ENCODE assay signal across 9 mouse cellular contexts in genomic region chr2:16359341-16359928, GRCm38 (mm10). TPM values are rescaled to one million over a fixed set of nuclear protein-coding genes. Genes with fewer than 3 reads are reported as not detected.
A peak's percentile ranks its signal among the peaks of the same experiment; 100 is the strongest.
DNase-seq lines count a peak whose midpoint lies in the region; ATAC-seq and TF ChIP-seq lines count a peak whose summit lies in the region.
"Had no signal": no experiment of that assay in that cellular context is flagged by ENCODE, and none has a peak within 500 bp of the region (broad histone marks: within the 10 kb centered on the region; RNA-seq: fewer than 3 reads in every experiment).

No protein-coding gene starts in this region.

- peaks cover 0 to 15% of the 10 kb centered on the region in 2 experiments; a peak in 2 of 4 replicates for H3K36me3 ChIP-seq in MEL (ENCODE audit: control insufficient read depth in 1 of 2, insufficient read depth in 2 of 2, low read length in 2 of 2)
- no peaks in the 10 kb centered on the region for H3K36me3 ChIP-seq in kidney, embryonic 15.5 days
- H3K36me3 ChIP-seq in midbrain, embryonic 15.5 days (replicated peaks) = no peaks in the 10 kb centered on the region
- no peaks in the 10 kb centered on the region for H3K36me3 ChIP-seq in forebrain, embryonic 11.5 days (ENCODE audit: control insufficient read depth, insufficient read depth, low read length)
- H3K36me3 ChIP-seq: liver, embryonic 13.5 days had no signal

- TF ChIP-seq CTCF in MEL (IDR thresholded peaks at IDR 0.05 in 2 of 3, conservative IDR thresholded peaks at IDR 0.05 in 1 of 3; ENCODE audit: control insufficient read depth in 1 of 3, insufficient read depth in 1 of 3, low read depth in 2 of 3, low read length in 3 of 3, poor library complexity in 1 of 3, severe bottlenecking in 1 of 3) = peak in 2 of 3 experiments; percentile 20 to 68; a peak in 3 of 6 replicates

- TF ChIP-seq EP300 in MEL (IDR thresholded peaks at IDR 0.05; ENCODE audit: low read depth in 1 of 2, low read length in 2 of 2) = peak; percentile 48 to 72

- peak overlapping the region; percentile 80 for H3K4me2 ChIP-seq in kidney, embryonic 15.5 days
- peak overlapping the region; percentile 93 for H3K4me2 ChIP-seq in midbrain, embryonic 15.5 days
- no peak overlapping the region for H3K4me2 ChIP-seq in forebrain, embryonic 11.5 days (ENCODE audit: low read depth, low read length, severe bottlenecking)
- H3K4me2 ChIP-seq: liver, embryonic 13.5 days had no signal

- H3K79me2 ChIP-seq in MEL (ENCODE audit: control insufficient read depth, insufficient read depth, low read length, poor library complexity) = no peaks in the 10 kb centered on the region

- no peak for TF ChIP-seq POLR2A in MEL (IDR thresholded peaks at IDR 0.05; ENCODE audit: control insufficient read depth in 1 of 2, insufficient read depth in 1 of 2, low read depth in 1 of 2, low read length in 2 of 2, poor library complexity in 1 of 2)

- peaks cover 0 to 2% of the 10 kb centered on the region in 2 experiments; a peak in 1 of 4 replicates for H3K4me1 ChIP-seq in MEL (ENCODE audit: control insufficient read depth in 1 of 2, insufficient read depth in 2 of 2, low read length in 2 of 2)
- H3K4me1 ChIP-seq in kidney, embryonic 15.5 days = peaks cover 13% of the 10 kb centered on the region
- H3K4me1 ChIP-seq in midbrain, embryonic 15.5 days = peaks cover 13% of the 10 kb centered on the region
- no peaks in the 10 kb centered on the region for H3K4me1 ChIP-seq in forebrain, embryonic 11.5 days (replicated peaks; ENCODE audit: control insufficient read depth, insufficient read depth, low read length)
- H3K4me1 ChIP-seq: liver, embryonic 13.5 days had no signal

- peak overlapping the region; percentile 12; the same call in 1 of the 2 replicates for H3K27ac ChIP-seq in MEL (ENCODE audit: control insufficient read depth, low read depth, low read length)
- H3K27ac ChIP-seq in kidney, embryonic 15.5 days = no peak overlapping the region
- no peak overlapping the region for H3K27ac ChIP-seq in midbrain, embryonic 15.5 days
- H3K27ac ChIP-seq in forebrain, embryonic 11.5 days (ENCODE audit: low read depth, low read length) = no peak overlapping the region
- H3K27ac ChIP-seq: liver, embryonic 13.5 days had no signal

- DNase-seq in kidney, adult 9 months = peak; percentile 81
- no peak for DNase-seq in kidney, adult 11 months
- peak; percentile 58 for DNase-seq in MEL (ENCODE audit: low read depth, low spot score)
- no peak for DNase-seq in spleen, postnatal 4 days (ENCODE audit: low spot score in 2 of 2)
- DNase-seq in forebrain, embryonic 11.5 days (ENCODE audit: low spot score) = no peak
- DNase-seq: liver, embryonic 13.5 days had no signal

- 43% methylated on average over 3 of the region's 3 CpGs for WGBS in kidney, embryonic 15.5 days
- WGBS in midbrain, embryonic 15.5 days = 69% methylated on average over 3 of the region's 3 CpGs
- WGBS in forebrain, embryonic 11.5 days = 70% methylated on average over 3 of the region's 3 CpGs

- H3K9ac ChIP-seq in MEL (ENCODE audit: control insufficient read depth, low read depth, low read length, poor library complexity, severe bottlenecking) = no peak overlapping the region
- H3K9ac ChIP-seq in kidney, embryonic 15.5 days = no peak overlapping the region
- H3K9ac ChIP-seq in midbrain, embryonic 15.5 days = no peak overlapping the region
- H3K9ac ChIP-seq in forebrain, embryonic 11.5 days (ENCODE audit: low read length) = no peak overlapping the region
- H3K9ac ChIP-seq: liver, embryonic 13.5 days had no signal

- 0 out of 2 replicates have a peak, but pooled peaks have one; percentile 13 for ATAC-seq in common myeloid progenitor, adult 5-6 weeks (replicated peaks; ENCODE audit: low read depth, poor library complexity, severe bottlenecking)
- ATAC-seq in kidney, embryonic 15.5 days (replicated peaks; ENCODE audit: low FRiP score) = no peak
- ATAC-seq in midbrain, embryonic 15.5 days (replicated peaks) = no peak
- no peak for ATAC-seq in forebrain, embryonic 11.5 days (replicated peaks; ENCODE audit: low FRiP score)

- H3K9me3 ChIP-seq in MEL (replicated peaks; ENCODE audit: insufficient read depth, low read length) = no peaks in the 10 kb centered on the region
- H3K9me3 ChIP-seq in kidney, embryonic 15.5 days (replicated peaks) = no peaks in the 10 kb centered on the region
- H3K9me3 ChIP-seq in midbrain, embryonic 15.5 days = no peaks in the 10 kb centered on the region
- H3K9me3 ChIP-seq in forebrain, embryonic 11.5 days (ENCODE audit: control insufficient read depth, low read length) = no peaks in the 10 kb centered on the region
- H3K9me3 ChIP-seq: liver, embryonic 13.5 days had no signal

- peak; percentile 74 for TF ChIP-seq RAD21 in MEL (IDR thresholded peaks at IDR 0.05; ENCODE audit: low read depth, low read length)

- H3K4me3 ChIP-seq in MEL (ENCODE audit: control insufficient read depth in 1 of 2, insufficient read depth in 1 of 2, low read depth in 2 of 2, low read length in 2 of 2) = no peak overlapping the region
- H3K4me3 ChIP-seq in kidney, embryonic 15.5 days (replicated peaks) = peak overlapping the region; percentile 27
- no peak overlapping the region for H3K4me3 ChIP-seq in midbrain, embryonic 15.5 days
- H3K4me3 ChIP-seq in forebrain, embryonic 11.5 days (ENCODE audit: low read depth, low read length) = no peak overlapping the region
- H3K4me3 ChIP-seq: liver, embryonic 13.5 days had no signal

- no peaks in the 10 kb centered on the region for H3K27me3 ChIP-seq in MEL (ENCODE audit: control insufficient read depth in 1 of 2, insufficient read depth in 2 of 2, low read length in 2 of 2)
- no peaks in the 10 kb centered on the region for H3K27me3 ChIP-seq in kidney, embryonic 15.5 days
- H3K27me3 ChIP-seq in midbrain, embryonic 15.5 days (replicated peaks) = no peaks in the 10 kb centered on the region
- H3K27me3 ChIP-seq in forebrain, embryonic 11.5 days (ENCODE audit: control insufficient read depth, insufficient read depth, low read length) = no peaks in the 10 kb centered on the region

TF ChIP-seq in MEL, 35 proteins besides CTCF, POLR2A, EP300 and RAD21:
- TF ChIP-seq USF2 (IDR thresholded peaks at IDR 0.05; ENCODE audit: borderline replicate concordance in 1 of 2, insufficient read depth in 1 of 2, low read depth in 1 of 2, low read length in 2 of 2) (no peak), ELF1 (IDR thresholded peaks at IDR 0.05; ENCODE audit: low read depth, low read length) (no peak), GATA1 (IDR thresholded peaks at IDR 0.05; ENCODE audit: low read depth, low read length) (peak; percentile 31; the same call in 1 of the 2 replicates), KAT2A (conservative IDR thresholded peaks at IDR 0.05; ENCODE audit: low read depth, low read length) (no peak), POLR2AphosphoS2 (IDR thresholded peaks at IDR 0.05; ENCODE audit: low read length) (no peak), GABPA (IDR thresholded peaks at IDR 0.05; ENCODE audit: low read depth, low read length) (no peak), SIN3A (IDR thresholded peaks at IDR 0.05; ENCODE audit: low read length) (no peak), UBTF (IDR thresholded peaks at IDR 0.05; ENCODE audit: borderline replicate concordance, insufficient read depth, low read depth, low read length) (no peak), ZC3H11A (IDR thresholded peaks at IDR 0.05; ENCODE audit: low read depth, low read length) (peak; percentile 79), RCOR1 (IDR thresholded peaks at IDR 0.05; ENCODE audit: low read depth, low read length) (peak; percentile 52), ZKSCAN1 (IDR thresholded peaks at IDR 0.05; ENCODE audit: low read depth, low read length) (no peak), MAFK (IDR thresholded peaks at IDR 0.05; ENCODE audit: borderline replicate concordance, low read depth, low read length) (no peak), SMC3 (IDR thresholded peaks at IDR 0.05; ENCODE audit: low read depth, low read length) (peak; percentile 84), TAL1 (IDR thresholded peaks at IDR 0.05; ENCODE audit: low read length) (no peak), E2F4 (IDR thresholded peaks at IDR 0.05; ENCODE audit: borderline replicate concordance, low read depth, low read length) (no peak), MYB (IDR thresholded peaks at IDR 0.05; ENCODE audit: low read depth, low read length) (no peak), ETS1 (IDR thresholded peaks at IDR 0.05; ENCODE audit: low read depth, low read length) (no peak), NRF1 (IDR thresholded peaks at IDR 0.05; ENCODE audit: insufficient read depth, low read depth, low read length, poor library complexity, severe bottlenecking) (no peak)

RNA-seq across cellular contexts. Expression of gene Plxdc2, which starts 3.3 kb away (rescaled TPM):
- total RNA-seq in MEL (2012; rRNA removed) = not detected in 2 replicates
- polyA plus RNA-seq in MEL (2012; ENCODE audit: insufficient read depth in 1 of 2, insufficient read length in 2 of 2, low read depth in 1 of 2, low replicate concordance in 2 of 2, missing spikeins in 1 of 2) = not detected
- 2.1 and 4.9 TPM in 2 replicates for total RNA-seq in common myeloid progenitor, adult 5-6 weeks (2017)
- 37.5 and 39.4 TPM in 2 replicates for polyA plus RNA-seq in kidney, embryonic 15.5 days (2015; fragmentation: Nextera tagmentation; extraction: Ambion mirVana)
- polyA plus RNA-seq in midbrain, embryonic 15.5 days (2015; fragmentation: Nextera tagmentation; extraction: Ambion mirVana) = 24.3 and 24.4 TPM in 2 replicates
- polyA plus RNA-seq in forebrain, embryonic 11.5 days (2014; fragmentation: Nextera tagmentation; extraction: Ambion mirVana) = 15.5 and 16.5 TPM in 2 replicates

Comparison
In these comparisons a context has a peak if more than half of its experiments do, and no peak if none do; other contexts are left out.
1. DNase-seq: peak in kidney, adult 9 months (single experiment) and MEL (single experiment); none in kidney, adult 11 months (single experiment), spleen, postnatal 4 days (0 of 2) and forebrain, embryonic 11.5 days (single experiment).
2. RNA of gene Plxdc2, which starts 3.3 kb away (polyA plus RNA-seq): 37.5 to 39.4 TPM in kidney, embryonic 15.5 days, 24.3 to 24.4 TPM in midbrain, embryonic 15.5 days and 15.5 to 16.5 TPM in forebrain, embryonic 11.5 days; not detected in MEL; every median in the first group is over 10 times any median in the second.